Mouse (Mus musculus) gastrocnemius, postnatal 36 days (tissue): Measurements from ENCODE around the gene Tenm4. TPM values are rescaled to one million over a fixed set of nuclear protein-coding genes. Genes with fewer than 3 reads are reported as not detected.

ENCODE experiments used
- DNase-seq, 2 experiments: peaks; one replicate each; pipeline ENCODE4 v3.0.0; 2022
- intact Hi-C: fragments of 180-260 bp; cut with DNase I; formaldehyde crosslinking; loops from one replicate; pipeline ENCODE4 v1.15.1; 2025
- total RNA-seq, 2 experiments: library from RNA; stranded (reverse); gene quantifications; 2 replicates each; pipeline ENCODE4 v1.2.3; 2021

Gene Tenm4
- total RNA-seq, 2 experiments from 2014 or later: 0.69 to 1.1 TPM

DNA sequence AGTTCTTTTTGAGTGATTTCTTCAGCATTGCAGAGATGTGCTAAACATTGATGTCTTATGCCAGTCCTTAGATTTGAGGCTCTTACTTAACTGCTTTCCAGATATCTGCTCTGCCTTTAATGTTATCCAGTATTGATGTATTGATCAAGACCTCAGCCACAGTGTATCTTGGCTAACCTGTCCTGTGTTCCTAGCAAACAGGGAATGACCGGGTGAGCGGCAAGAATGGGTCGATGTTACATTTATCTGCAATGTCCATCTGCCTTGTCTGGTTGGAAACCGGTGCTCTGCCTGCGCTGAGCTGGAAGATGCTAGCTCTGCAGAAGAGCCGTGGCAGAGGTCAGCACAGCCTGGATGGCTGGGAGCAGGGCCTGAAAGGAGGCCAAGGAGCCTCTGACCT, 64.8 kb downstream of the Tenm4 start:
- intact Hi-C loops: no loop called here
- DNase-seq: no peak

DNA sequence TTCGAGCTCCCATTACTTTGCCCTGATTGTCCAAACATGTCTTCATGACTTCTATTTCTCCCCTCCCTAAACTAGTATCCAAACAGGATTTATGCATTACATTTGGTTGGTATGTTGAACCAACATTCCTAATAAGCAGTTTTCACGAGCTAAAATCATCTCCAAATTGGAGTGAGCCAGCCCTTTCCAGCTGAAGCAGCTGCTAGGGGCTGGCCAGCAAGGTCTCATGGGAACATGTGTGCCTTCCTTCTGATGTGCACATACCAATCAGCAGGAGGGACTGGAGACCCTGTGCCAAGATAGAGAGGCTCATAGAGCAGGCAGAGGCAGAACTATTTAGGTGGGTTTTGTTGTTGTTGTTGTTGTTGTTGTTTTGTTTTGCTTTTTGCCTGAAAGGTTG, 69.6 kb downstream of the Tenm4 start:
- intact Hi-C loops: no loop called here
- no peak for DNase-seq

DNA sequence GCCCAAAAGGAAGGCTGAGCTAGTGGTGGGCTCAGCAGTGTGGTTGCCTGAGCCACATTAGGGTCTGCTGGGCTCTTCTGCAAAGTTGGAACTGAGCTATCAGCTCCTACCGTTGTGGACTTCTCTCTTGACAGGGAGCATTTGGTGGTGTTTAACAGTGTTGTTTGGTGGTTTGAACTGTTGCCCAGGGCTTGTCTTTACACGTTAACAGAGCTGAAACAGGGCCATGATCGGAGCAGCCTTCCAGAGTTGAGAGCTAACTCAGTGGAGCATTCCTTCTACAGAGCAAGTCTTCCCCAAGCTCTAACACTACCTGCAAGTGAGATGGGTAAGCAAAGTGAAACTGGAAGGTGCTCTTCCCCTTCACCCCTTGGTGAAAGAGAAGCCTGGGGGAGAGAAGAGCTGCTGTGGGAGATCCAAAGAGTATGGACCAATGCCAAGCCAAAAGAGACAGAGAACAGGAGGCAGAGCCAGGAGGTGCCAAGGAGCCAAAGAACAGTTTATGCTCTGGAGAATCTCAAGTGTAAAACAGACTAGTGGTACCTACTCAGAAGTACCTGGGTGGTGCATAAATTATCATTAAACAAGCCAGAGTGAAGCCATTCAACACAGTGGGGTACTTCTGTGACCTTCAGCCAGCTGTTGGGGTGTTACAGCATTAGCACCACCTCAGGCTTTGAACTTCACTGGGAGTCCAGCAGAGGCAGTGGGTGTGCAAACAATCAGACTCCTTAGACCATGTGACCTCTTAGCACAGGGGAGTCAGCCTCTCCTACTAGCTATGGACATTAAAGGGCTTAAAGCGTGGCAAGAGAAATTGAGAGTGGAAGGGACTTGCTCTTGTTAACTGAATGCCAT, 71.5 kb downstream of the Tenm4 start:
- no peak for DNase-seq
- intact Hi-C loops: no loop called here

DNA sequence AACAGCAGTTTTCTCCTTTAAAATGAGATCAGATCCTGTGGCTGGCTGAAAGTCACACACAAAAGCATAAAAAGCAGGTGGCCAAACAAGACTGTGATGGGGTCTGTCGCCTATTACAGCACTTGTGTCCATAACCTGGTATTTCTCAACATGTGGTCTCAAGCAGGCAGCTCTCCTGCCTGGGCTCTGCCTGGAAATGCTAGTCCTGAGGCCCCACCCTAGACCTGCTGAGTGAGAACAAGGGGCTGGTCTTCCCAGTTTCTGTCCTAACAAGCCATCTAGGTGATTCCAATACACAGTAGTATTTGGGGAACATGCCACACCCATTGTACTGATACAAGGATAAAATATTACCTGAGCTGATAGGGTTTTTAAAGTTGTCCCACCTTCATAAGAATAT, 73.8 kb downstream of the Tenm4 start:
- no peak for DNase-seq
- intact Hi-C loops: no loop called here

DNA sequence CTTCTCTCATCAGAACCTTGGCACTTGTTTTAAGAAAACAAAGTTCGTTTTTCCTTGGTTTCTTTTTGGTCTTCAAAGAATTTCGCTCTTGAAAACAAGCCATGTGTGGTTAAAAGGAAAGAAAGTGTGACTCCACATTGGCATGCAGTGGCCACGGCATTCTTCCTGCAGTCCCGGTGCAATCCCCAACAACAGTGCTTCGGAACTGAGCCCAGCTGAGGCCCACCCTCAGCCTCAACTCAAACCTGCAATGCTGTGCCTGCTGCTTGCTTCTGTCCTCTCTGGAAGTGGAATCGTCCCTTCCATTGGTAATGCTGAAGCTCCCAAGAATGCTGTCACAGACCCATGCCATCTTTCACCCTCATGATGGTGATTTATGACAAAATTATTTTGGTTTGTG, 88.6 kb downstream of the Tenm4 start:
- intact Hi-C loops: no loop called here

DNA sequence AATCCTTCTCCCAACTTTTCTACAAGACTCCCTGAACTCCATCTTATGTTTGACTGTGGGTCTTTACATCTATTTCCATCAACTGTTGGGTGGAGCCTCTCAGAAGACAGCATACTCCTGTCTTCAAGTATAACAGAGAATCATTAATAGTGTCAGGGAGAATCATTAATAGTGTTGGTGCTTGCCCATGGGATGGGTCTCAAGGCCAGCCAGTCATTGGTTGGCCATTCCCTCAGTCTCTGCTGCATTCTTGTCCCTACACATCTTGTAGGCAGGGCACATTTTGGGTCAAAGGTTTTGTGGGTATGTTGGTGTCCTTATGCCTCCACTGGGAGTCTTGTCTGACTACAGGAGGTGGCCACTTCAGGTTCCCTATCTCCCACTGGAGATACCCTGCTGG, 91.1 kb downstream of the Tenm4 start:
- intact Hi-C loops: no loop called here
- DNase-seq: no peak

More for the DNA sequence above, 88.6 kb downstream of the Tenm4 start:
- no peak for DNase-seq

DNA sequence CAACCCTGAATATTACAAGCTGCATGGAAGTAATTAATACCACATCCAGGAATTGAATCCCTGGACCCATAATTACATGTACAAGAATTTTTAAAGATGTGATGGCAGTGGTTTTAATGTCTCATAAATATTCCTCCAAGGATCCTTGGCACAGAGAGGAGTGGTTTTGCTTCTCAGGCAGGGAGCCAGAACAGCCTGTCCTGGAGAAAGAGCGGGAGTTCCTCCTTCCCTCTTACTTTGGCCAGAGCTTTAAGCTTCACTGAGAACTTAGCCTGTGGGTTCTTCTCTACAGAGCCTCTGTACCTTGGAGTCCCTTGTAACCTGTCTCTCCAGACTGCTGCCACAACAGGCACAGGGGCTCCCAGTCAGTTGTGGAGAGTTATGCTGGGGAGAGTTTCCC, 94.9 kb downstream of the Tenm4 start:
- intact Hi-C loops: no loop called here
- DNase-seq: no peak

DNA sequence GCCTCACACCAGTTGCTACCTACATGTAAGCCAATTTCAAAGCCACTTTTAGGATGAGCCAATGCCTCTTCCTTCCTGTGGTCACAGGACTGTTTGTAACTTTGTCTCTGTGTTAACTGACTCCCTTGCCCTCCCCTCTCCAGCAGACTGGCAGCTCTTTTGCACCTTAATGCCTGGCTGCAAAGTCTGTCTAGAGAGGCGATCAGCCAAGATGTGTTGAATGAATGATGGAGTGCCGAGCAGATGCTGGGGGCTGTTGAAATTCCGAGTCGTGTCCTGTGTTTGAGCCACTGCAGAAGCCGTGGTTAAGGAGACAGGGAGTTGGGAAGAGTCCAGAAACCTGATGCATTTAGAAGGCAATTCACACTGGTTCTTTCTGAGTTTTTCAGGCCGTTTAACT, 96.2 kb downstream of the Tenm4 start:
- intact Hi-C loops: no loop called here
- DNase-seq: no peak

DNA sequence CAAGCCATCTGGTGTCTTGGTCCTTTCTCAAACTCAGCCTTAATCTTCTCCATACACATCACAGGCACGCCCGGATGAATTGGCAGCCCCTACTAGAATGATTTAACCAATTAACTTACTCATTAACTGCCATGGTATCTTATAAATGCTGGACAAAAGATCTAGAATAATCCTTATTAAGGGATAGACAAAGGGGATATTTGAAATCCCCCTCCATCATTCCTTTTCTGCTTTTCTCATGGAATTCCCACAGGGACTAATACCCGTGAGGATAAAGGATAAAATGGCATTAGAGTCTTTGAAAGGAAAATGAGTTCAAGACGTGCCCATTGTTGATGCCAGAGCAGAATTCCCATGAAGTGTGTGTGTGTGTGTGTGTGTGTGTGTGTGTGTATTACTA, 99.6 kb downstream of the Tenm4 start:
- DNase-seq: no peak
- intact Hi-C loops: no loop called here

DNA sequence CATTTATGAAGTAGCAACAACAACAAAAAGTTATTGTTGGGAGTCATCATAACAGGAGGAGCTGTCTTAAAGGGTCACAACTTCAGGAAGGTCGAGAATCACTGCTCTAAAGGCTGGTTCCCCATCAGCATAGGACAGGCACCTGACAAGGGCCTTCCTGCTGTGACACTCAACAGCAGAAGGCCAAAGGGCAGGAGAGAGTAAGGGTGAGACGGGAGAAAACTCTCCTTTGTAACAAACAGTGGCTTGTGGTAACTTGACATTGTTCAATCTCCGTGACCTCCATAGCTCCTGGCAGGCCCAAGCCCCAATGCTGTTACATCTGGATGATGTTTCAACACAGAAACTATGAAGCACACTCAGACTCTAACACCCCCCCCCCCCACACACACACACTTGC, 101.0 kb downstream of the Tenm4 start:
- DNase-seq: no peak
- intact Hi-C loops: no loop called here

DNA sequence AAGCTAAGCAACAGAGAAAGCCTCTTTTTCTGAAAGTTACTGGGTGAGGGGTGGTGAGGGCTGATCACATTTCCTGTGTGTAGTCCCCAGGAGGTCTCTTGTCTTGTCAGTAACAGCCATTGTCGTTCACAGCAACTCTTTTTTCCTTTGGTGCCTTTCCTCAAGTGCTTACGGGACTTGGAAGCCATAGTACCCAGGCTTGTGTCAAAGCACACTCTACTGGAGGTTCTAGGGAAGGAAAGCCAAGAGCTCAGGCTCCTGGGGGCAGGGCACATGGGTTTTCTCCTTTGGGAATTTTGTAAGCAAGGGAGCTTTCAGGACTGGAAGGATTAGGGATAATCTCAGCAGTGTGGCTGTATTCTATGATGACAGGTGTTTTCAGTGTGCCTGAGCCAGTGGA, 103.4 kb downstream of the Tenm4 start:
- no peak for DNase-seq
- intact Hi-C loops: no loop called here

DNA sequence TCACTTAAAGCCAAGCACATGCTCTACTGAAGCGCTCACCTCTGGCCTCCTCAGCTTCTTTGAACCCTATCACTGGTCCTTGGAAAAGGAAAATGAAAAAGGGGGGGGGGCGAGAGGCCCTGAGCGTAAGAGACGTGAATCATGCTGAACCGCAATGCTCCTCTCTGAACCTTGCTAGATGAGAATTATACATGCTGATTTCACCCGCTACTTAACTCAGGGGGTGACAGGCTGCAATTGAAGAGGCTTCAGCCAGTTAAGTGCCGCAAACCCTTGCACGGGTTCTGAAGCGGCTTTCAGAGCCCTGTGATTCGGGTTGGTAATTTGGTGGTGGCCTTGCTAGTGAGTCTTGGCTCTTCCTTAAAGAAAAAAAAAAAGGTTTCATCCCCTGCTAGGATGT, 106.5 kb downstream of the Tenm4 start:
- intact Hi-C loops: no loop called here
- DNase-seq: no peak

DNA sequence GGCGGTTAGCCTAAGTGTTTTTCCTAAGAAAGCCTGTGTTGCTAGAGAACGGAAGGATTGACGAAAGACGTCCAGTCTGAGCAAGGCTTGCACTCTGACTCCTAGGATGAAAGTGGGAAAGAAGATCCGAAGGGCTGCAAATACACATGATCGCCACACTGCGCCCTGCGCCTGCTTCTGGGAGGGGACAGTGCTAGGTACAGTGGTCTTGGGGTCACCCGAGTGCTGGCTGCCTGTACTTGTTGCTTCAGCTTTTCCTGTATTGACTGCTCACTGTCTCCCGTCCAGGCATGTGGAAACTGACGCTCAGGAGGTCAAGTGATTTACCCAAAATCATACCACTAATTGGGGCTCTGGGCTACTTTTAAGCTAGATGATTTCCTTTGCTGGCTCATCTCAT, 107.3 kb downstream of the Tenm4 start:
- intact Hi-C loops: no loop called here
- DNase-seq: no peak

DNA sequence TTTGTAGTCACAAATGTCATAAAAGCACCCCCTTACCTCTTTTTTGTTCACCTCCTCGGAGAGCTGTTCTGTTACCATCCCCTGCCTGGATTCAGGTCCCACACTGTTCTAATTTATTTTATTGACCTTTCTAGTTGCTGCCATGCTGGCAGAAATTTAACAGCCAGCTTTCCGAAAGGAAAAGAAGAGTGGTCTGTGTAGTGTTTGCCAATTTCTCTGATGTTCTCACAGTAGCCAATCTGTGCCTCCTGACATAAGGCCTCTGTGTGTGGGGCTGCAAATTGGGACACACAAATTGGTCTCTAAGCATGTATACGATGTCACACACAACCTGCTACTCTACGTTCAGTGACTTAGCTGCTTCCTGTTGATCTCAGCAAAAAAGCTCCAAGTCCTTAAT, 109.7 kb downstream of the Tenm4 start:
- intact Hi-C loops: no loop called here
- DNase-seq: no peak

DNA sequence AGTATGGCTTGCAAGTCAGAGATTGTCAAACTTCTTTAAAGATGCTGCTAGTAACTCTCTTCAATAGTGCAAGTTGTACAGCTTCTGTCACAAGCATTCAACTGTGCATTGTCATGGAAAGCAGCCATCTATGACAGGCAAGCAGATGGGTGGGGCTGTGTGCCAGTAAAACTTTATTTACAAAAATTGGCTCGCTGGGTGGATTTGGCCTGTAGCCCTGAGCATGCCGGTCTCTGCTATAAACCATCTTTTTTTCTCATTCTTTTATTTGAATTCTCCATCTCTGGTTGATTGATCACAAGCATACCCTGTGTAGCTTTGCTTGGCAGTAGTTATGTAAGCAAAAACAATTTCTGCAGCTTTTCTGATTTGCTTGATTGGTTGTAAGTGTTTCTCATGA, 119.5 kb downstream of the Tenm4 start:
- intact Hi-C loops: no loop called here
- DNase-seq: no peak

DNA sequence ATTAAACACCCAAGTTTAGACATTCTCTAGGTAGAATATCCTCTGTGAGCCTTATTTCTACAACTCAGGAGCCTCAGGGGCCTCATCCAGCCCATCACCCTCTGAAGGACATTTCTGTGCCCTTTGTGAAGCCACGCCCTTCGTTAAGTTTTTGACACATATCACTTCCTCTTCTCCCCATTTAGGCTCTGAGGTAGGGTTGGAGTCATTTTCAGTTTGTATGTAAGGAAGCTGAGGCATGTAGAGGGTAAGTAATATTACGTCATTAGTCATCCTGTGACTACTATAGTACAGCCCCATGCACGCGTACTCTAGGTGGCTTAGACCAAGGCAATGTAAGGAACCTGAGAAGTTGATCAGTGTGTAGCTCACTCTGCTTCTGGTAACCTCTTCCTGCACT, 124.9 kb downstream of the Tenm4 start:
- intact Hi-C loops: no loop called here
- no peak for DNase-seq

DNA sequence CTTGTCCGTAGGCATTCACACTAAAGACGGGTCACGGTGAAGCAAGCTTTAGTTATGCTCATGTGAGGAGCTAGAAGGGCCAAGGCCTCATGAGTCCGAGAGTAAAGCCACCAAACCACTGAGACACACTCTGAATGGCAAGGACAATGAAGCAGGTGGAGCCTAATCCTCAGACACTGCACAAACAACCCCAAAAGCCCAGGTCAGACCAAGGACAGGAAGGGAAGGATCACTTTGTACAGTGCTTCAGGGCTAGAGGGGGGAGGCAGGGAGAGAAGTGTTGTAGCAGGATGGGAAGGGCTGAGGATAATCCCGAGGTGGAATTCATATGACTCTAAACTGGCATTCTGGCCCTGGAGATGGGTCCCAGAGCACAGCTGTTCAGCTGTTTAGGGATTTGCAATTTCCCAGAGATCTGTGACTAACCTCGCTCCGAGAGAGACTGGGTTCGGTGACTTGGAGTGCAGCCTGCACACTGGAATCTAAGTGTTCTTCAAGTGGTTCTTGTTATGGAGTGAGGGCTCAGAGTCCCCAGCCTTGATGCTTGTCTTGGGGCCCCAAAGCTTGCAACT, 129.9 kb downstream of the Tenm4 start:
- DNase-seq: no peak
- intact Hi-C loops: no loop called here

DNA sequence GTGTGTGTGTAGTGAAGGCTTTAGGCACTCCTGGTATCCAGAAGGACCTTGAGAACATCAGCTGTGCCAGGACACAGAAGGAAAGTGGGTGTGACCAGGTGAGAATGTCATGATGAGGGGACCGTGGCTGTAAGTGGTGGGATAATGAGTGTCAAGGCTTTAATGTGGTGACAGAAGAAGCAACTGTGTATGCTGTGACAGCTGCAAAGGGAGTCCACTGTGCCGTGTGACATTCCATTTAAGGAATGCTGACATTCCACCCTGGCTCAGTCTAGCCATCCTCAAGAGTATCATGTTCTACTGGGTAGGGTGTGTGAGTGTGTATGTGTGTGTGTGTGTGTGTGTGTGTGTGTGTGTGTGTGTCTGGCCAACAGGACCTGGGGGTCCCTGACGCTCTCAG, 130.8 kb downstream of the Tenm4 start:
- intact Hi-C loops: no loop called here
- no peak for DNase-seq

DNA sequence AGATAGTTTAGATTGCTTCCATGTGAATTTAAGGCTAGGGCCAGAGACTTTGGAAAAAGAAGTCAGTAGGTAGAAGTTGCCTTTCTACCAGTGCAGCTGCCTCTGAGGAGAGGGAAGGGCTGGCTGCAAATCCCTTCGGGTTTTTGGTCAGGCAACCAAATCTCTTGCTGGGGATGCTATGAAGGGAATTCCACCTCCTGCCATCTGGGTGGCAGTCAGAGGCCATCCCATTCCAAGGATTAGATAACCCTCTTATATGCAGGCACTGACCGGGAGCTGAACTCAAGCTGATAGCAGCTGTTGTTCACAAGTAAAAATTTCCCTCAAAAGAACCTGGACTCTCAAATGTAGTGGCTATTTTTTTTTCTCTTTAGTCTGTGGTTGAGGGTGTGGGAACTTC, 132.9 kb downstream of the Tenm4 start:
- intact Hi-C loops: no loop called here
- DNase-seq: no peak

DNA sequence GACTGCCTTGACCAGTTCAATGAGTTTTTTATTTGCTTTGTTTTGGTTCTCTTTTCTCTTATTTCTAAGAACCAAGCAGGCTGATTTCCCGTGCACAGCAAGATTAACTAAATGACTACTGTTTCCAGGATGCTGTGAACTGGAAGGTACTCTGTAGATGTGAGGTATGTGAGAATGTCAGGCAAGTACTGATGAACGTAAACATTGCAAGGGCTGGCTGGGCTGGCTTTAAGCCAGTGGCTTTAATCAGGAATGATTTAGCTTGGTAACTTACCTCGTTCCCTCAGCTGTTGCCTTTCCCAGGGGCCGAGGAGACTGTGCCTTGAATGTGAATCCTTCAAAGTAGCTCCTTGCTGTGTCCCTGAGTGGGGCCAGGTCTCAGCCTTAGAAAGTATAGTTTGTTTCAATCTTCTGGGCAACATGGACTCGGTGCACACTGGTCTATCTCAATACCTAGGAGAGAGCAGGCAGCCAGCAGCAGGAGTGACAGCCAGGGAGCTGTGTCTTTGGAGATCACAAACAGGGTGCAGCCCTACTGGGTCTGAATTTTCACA, 134.4 kb downstream of the Tenm4 start:
- intact Hi-C loops: no loop called here
- no peak for DNase-seq

DNA sequence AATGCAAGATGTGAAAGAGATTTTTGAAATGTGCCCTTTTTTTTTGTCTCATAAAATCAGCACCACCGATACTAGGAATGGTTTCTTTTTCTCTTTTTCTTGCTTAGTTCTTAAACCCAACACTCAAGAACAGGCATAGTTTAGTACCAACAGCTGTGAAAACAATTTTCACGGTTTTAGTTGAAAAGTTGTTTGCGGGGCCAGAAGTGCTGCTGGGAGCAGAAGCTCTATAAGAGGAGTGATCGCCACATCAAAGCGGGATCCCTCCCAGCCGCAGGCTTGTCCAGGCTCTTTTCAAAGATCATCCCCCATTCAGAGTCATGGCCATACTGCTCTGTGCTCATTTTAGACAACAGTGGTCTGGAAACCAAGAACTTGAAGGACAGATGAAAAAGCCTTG, 137.1 kb downstream of the Tenm4 start:
- intact Hi-C loops: no loop called here
- DNase-seq: no peak

DNA sequence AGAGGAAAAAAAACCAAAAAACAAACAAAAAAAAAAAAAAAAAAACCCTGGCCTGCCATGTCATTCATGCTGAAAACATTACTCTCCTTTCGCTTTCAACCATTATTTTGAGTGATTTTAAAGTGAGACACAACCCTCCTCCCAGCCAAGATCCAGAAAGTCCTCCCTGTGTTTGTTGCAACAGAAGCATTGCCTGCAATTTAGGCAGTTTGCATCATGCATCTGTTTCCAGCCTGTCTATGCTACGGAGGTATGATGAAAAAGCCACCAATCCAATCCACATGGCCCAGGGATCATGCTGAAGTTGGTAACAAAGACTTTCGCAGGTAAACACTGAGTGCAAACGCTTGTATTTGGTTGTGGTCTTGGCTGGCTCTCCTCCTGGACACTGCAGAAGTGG, 158.3 kb downstream of the Tenm4 start:
- DNase-seq: no peak

More for the DNA sequence above, 158.3 kb downstream of the Tenm4 start:
- intact Hi-C loops: no loop called here
